ENCODE assay signal across 10 mouse cellular contexts in the genomic region with DNA sequence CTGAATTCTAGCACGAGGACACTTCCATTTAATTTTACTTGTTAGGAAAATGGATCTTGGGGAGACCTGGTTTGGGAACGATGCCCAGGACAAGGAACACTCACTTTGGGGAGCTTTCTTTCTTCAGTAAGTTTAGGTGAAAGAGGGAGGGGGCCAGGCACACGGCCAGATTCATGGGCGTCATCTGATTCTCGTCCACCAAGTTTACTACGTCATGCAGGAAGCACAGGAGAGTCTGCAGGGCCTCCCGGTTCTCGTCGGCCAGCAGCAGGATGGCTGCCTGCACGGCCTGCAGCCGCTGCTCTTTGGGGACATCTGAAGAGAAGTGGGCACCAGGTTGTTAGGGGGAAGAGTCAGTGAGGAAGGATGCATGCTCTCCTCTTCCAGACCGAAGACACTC.
DNase-seq lines count a peak whose midpoint lies in the region; ATAC-seq lines count a peak whose summit lies in the region.
"Had no signal": no experiment of that assay in that cellular context is flagged by ENCODE, and none has a peak within 500 bp of the region (broad histone marks: within the 10 kb centered on the region; RNA-seq: fewer than 3 reads in every experiment).

No protein-coding gene starts in this region.

- peak overlapping the region; percentile 36; the same call in 1 of the 2 replicates for H3K27ac ChIP-seq in kidney, embryonic 16.5 days (ENCODE audit: low read length)
- H3K27ac ChIP-seq in kidney, embryonic 14.5 days (ENCODE audit: low read depth, low read length): no peak overlapping the region; the same call in 1 of the 2 replicates
- H3K27ac ChIP-seq in neural tube, embryonic 15.5 days (replicated peaks): peak overlapping the region; percentile 37; the same call in 1 of the 2 replicates

- H3K9ac ChIP-seq in kidney, embryonic 16.5 days (replicated peaks; ENCODE audit: low read length): 0 out of 2 replicates have a peak overlapping the region, but pooled peaks have one; percentile 10
- no peak overlapping the region for H3K9ac ChIP-seq in kidney, embryonic 14.5 days (ENCODE audit: low read depth, low read length)
- no peak overlapping the region for H3K9ac ChIP-seq in neural tube, embryonic 15.5 days (replicated peaks)

- no peaks in the 10 kb centered on the region for H3K4me1 ChIP-seq in kidney, embryonic 16.5 days (ENCODE audit: insufficient read depth, low read length)
- no peaks in the 10 kb centered on the region for H3K4me1 ChIP-seq in kidney, embryonic 14.5 days (ENCODE audit: control insufficient read depth, insufficient read depth, low read length)
- H3K4me1 ChIP-seq in neural tube, embryonic 15.5 days: no peaks in the 10 kb centered on the region

- H3K4me2 ChIP-seq in kidney, embryonic 16.5 days (replicated peaks; ENCODE audit: low read depth, low read length): no peak overlapping the region
- H3K4me2 ChIP-seq in kidney, embryonic 14.5 days (replicated peaks; ENCODE audit: low read depth, low read length): no peak overlapping the region
- H3K4me2 ChIP-seq in neural tube, embryonic 15.5 days: no peak overlapping the region

- no peak for ATAC-seq in kidney, embryonic 16.5 days (ENCODE audit: low FRiP score, low TSS enrichment)
- ATAC-seq in kidney, embryonic 14.5 days (ENCODE audit: low FRiP score, low TSS enrichment): no peak
- ATAC-seq in neural tube, embryonic 15.5 days (ENCODE audit: low FRiP score): no peak
- ATAC-seq: inflammation-experienced regulatory T-cells, adult 6 months had no signal

- DNase-seq in heart, adult 9 months (ENCODE audit: low spot score in 2 of 2): peak; percentile 45 to 48
- DNase-seq in kidney, postnatal 25 days: peak; percentile 37 to 50
- no peak for DNase-seq in frontal cortex, postnatal 14 days (ENCODE audit: low spot score in 2 of 2)
- DNase-seq in thymus, postnatal 14 days: no peak
- DNase-seq: adrenal gland, postnatal 36 days; cerebellum, adult 18-20 months had no signal

- H3K9me3 ChIP-seq in kidney, embryonic 16.5 days (ENCODE audit: low read length): peaks cover 5% of the 10 kb centered on the region
- peaks cover 3% of the 10 kb centered on the region; the same call in 1 of the 2 replicates for H3K9me3 ChIP-seq in kidney, embryonic 14.5 days (ENCODE audit: control insufficient read depth, low read length)
- no peaks in the 10 kb centered on the region for H3K9me3 ChIP-seq in neural tube, embryonic 15.5 days (replicated peaks)

- peaks cover 17% of the 10 kb centered on the region for H3K36me3 ChIP-seq in kidney, embryonic 16.5 days (ENCODE audit: insufficient read depth, low read length)
- H3K36me3 ChIP-seq in kidney, embryonic 14.5 days (ENCODE audit: control insufficient read depth, insufficient read depth, low read length): peaks cover 26% of the 10 kb centered on the region
- H3K36me3 ChIP-seq in neural tube, embryonic 15.5 days: peaks cover 5% of the 10 kb centered on the region; the same call in 1 of the 2 replicates

- no peak overlapping the region for H3K4me3 ChIP-seq in kidney, embryonic 16.5 days (ENCODE audit: low read length)
- no peak overlapping the region for H3K4me3 ChIP-seq in kidney, embryonic 14.5 days (ENCODE audit: low read length)
- H3K4me3 ChIP-seq in neural tube, embryonic 15.5 days (replicated peaks): no peak overlapping the region

- no peaks in the 10 kb centered on the region for H3K27me3 ChIP-seq in kidney, embryonic 16.5 days (ENCODE audit: insufficient read depth, low read length)
- no peaks in the 10 kb centered on the region for H3K27me3 ChIP-seq in kidney, embryonic 14.5 days (ENCODE audit: control insufficient read depth, insufficient read depth, low read length)
- H3K27me3 ChIP-seq in neural tube, embryonic 15.5 days (replicated peaks): no peaks in the 10 kb centered on the region

- 56% methylated on average over 12 of the region's 12 CpGs for WGBS in kidney, embryonic 16.5 days
- WGBS in kidney, embryonic 14.5 days: 60% methylated on average over 12 of the region's 12 CpGs
- 78% methylated on average over 12 of the region's 12 CpGs for WGBS in neural tube, embryonic 15.5 days

Comparison
In these comparisons a context has a peak if more than half of its experiments do, and no peak if none do; other contexts are left out.
1. DNase-seq: peak in heart, adult 9 months (2 of 2) and kidney, postnatal 25 days (2 of 2); none in frontal cortex, postnatal 14 days (0 of 2) and thymus, postnatal 14 days (single experiment).